Mouse (Mus musculus) testis, adult 2 months (tissue): ENCODE results near the gene Nckap1l. TPM values are rescaled to one million over a fixed set of nuclear protein-coding genes. Genes with fewer than 3 reads are reported as not detected.
"Not testable (repeated sequence)": the region's sequence is repeated elsewhere in the genome, so short reads cannot be mapped to it uniquely, and the experiment has no call there.

Experiments
- H3K27ac ChIP-seq: fragments of 200-500 bp; 2 replicates; pipeline ENCODE4 v1.5.1; 2012; ENCODE audit warnings: low read depth, low read length; ENCODE audit not compliant: control insufficient read depth, insufficient read depth
- H3K27me3 ChIP-seq: fragments of 200-500 bp; 2 replicates; pipeline ENCODE4 v1.6.1; 2012; ENCODE audit warnings: mild to moderate bottlenecking, low read length, moderate library complexity; ENCODE audit not compliant: control insufficient read depth, insufficient read depth
- H3K36me3 ChIP-seq: fragments of 200-500 bp; 2 replicates; pipeline ENCODE4 v1.6.1; 2012; ENCODE audit warnings: mild to moderate bottlenecking, low read length; ENCODE audit not compliant: control insufficient read depth, insufficient read depth
- H3K4me1 ChIP-seq: fragments of 200-500 bp; 2 replicates; pipeline ENCODE4 v1.6.1; 2012; ENCODE audit warnings: low read length; ENCODE audit not compliant: control insufficient read depth, insufficient read depth
- H3K4me3 ChIP-seq: fragments of 200-500 bp; 2 replicates; pipeline ENCODE4 v1.5.1; 2012; ENCODE audit warnings: low read depth, mild to moderate bottlenecking, low read length, moderate library complexity, mixed read lengths; ENCODE audit not compliant: control insufficient read depth
- CTCF ChIP-seq: fragments of 200-500 bp; IDR thresholded peaks from 2 replicates; pipeline ENCODE4 v1.5.1; 2012; ENCODE audit warnings: low read depth, mild to moderate bottlenecking, inconsistent platforms, low read length, moderate library complexity; ENCODE audit not compliant: control insufficient read depth, insufficient read depth, insufficient replicate concordance
- POLR2A ChIP-seq: fragments of 200-500 bp; IDR thresholded peaks from 2 replicates; pipeline ENCODE4 v1.6.1; 2012; ENCODE audit warnings: low read depth, mild to moderate bottlenecking, inconsistent platforms, low read length, moderate library complexity; ENCODE audit not compliant: control insufficient read depth
- polyA plus RNA-seq: library from polyadenylated mRNA; depleted of rRNA; stranded (reverse); fragments of >200 nt; gene quantifications from 2 replicates; pipeline ENCODE4 v1.2.3, GENCODE M21; 2012; rRNA removed

The Nckap1l gene
- 58.5 and 61.5 TPM in 2 replicates for polyA plus RNA-seq

DNA sequence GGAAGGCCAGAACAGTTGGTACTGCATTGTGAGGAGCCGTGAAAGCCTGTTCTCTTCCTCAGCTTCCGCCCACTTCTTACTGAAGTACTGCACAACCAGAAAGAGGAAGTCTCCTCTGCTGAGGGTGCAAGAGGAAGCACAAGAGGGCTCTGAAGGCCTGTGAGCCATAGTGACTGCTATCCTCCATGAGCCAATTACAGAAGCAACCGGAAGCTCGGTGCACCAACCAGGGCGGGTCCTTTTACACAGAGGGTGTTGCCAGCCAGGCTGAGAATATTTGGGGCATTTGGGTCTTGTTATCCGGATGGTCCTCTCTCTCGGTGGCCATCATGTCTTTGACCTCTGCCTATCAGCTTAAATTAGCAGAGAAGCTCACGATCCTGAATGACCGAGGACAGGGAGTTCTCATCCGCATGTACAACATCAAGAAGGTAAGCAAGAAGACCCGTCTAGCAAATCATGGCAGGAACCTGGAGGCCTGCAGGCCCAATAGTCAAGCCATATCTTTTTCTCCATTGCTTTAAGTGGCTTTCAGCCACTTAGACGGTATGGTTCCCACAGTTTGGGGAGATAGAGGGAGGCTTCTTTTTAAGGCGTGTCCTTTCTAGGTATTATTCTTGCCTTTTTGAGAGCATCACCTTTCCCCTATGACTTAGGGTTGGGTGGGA, at the start of gene Nckap1l:
Gene Nckap1l (plus strand): TSS at position 244 of the 668 bp plus-strand sequence.
- H3K4me1 ChIP-seq, result no peaks in the 10 kb centered on the region
- no peaks in the 10 kb centered on the region for H3K27me3 ChIP-seq
- no peak within 1 kb of the TSS for H3K4me3 ChIP-seq
- TF ChIP-seq POLR2A, result no peak
- TF ChIP-seq CTCF, result no peak
- no peak within 1 kb of the TSS for H3K27ac ChIP-seq
- no peaks in the 10 kb centered on the region for H3K36me3 ChIP-seq

DNA sequence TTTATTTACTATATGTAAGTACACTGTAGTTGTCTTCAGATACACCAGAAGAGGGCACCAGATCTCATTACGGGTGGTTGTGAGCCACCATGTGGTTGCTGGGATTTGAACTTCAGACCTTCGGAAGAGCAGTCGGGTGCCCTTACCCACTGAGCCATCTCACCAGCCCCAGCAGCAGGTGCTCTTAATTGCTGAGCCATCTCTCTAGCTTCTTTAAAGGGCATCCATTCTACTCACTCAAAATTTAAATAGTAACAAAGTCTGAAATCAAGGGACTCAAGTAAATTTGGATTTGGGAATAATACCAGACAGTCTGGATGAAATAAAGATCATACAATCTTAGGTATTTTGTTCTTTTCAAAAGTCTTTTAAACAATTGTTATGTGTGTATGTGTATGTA, 48.0 kb upstream of the Nckap1l start:
- H3K36me3 ChIP-seq, H3K4me1 ChIP-seq, H3K27me3 ChIP-seq, H3K4me3 ChIP-seq, H3K27ac ChIP-seq: not testable (repeated sequence)

DNA sequence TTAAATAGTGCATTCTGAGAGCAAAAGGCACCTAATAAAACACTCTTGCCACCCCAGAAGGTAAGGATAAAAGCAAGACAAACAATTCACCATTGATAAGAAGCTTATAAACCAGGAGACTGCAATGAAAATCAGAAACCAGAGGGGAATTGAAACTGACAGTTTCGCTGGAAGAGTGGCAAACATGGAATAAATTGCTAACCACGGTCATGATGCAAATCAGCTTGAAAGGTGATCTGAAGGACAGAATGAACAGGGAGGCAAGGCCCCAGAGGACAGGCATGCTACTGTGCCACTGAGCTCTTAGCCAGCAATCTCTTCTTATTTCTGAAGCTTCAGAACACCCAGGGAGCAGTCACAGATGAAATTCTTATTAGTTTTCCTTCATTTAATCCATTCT, 26.6 kb upstream of the Nckap1l start:
- Histone ChIP-seq H3K27me3 (no peaks in the 10 kb centered on the region), H3K4me3 (peak overlapping the region; percentile 47; the same call in 1 of the 2 replicates), H3K27ac (no peak overlapping the region), H3K4me1 (no peaks in the 10 kb centered on the region), H3K36me3 (no peaks in the 10 kb centered on the region)
- TF ChIP-seq CTCF (no peak), POLR2A (no peak)

DNA sequence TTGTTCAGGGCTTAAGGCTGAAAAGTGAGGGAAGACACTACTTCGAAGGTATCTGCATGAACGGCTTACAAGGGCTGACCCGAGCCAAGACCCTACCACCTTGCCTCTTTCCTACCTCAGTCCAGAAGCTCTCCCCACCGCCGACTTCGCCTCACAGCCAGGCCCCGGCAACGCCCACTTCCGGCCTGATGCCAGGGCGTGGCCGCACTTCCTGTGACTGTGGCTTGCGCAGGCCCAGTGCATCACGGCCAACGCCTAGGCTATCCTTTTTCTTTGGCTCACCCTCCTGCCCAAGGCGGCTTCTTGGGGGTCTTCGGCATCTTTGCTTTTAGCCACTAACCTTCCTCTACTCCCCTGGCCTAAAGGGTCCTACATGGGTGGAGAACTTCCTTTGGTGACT, 23.4 kb upstream of the Nckap1l start, which contains the start of gene Gtsf1:
Gene Gtsf1 (minus strand): TSS at position 230 of the 400 bp plus-strand sequence.
- H3K4me3 ChIP-seq, result peak within 1 kb of the TSS; percentile 95
- H3K27ac ChIP-seq, result peak within 1 kb of the TSS; percentile 98
- no peaks in the 10 kb centered on the region for H3K27me3 ChIP-seq
- peak; percentile 99 for TF ChIP-seq POLR2A
- no peak for TF ChIP-seq CTCF
- H3K36me3 ChIP-seq, result no peaks in the 10 kb centered on the region
- H3K4me1 ChIP-seq, result no peaks in the 10 kb centered on the region

DNA sequence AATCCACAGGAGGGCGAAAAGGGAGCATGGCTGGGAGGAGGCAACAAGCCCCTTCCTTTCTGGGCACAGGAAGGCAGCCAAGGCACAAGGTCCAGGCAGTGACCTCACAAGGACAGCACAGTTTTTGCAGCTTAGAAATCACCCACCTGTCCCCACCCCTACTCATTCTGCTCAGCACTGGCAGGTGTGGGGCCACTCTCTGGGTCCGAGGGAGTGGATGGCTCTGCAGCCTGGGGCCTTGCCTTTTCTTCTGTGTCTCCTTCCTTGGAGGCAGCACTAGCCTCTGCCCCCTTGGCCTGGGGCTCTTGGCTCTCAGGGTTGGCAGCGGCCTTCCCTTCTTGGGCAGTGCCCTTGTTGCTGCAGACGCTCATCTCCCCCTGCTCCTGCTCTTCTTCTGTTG, 7.6 kb upstream of the Nckap1l start:
- TF ChIP-seq POLR2A, result peak; percentile 21; the same call in 1 of the 2 replicates
- H3K4me3 ChIP-seq, result peak overlapping the region; percentile 84
- not testable (repeated sequence) for H3K4me1 ChIP-seq, H3K27me3 ChIP-seq, H3K36me3 ChIP-seq, H3K27ac ChIP-seq

DNA sequence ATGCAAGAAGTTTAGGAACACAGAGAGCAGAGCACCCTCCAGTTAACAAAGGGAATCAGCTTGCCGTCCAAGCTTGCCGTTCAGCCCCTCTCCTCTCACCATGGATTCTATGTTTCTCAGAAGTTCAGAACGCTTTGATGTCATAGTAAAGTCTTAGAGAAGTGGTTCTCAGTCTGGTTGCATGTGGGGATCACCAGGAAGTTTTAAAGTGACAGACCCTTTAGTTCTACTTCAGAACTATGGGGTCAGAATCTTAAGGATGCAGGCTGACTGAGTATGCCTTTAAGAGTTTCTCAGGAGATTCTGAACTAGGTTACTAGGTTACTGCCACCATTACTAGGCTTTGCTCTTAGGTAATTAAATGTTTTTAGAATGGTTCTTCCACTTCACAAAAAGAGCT, 5.2 kb upstream of the Nckap1l start, which contains the start of gene Gtsf2:
Gene Gtsf2 (minus strand): TSS at position 101 of the 400 bp plus-strand sequence.
- H3K4me3 ChIP-seq, result peak within 1 kb of the TSS; percentile 81
- no peaks in the 10 kb centered on the region for H3K4me1 ChIP-seq
- peak; percentile 54; the same call in 1 of the 2 replicates for TF ChIP-seq POLR2A
- no peak for TF ChIP-seq CTCF
- no peaks in the 10 kb centered on the region for H3K27me3 ChIP-seq
- no peaks in the 10 kb centered on the region for H3K36me3 ChIP-seq
- H3K27ac ChIP-seq, result no peak within 1 kb of the TSS

DNA sequence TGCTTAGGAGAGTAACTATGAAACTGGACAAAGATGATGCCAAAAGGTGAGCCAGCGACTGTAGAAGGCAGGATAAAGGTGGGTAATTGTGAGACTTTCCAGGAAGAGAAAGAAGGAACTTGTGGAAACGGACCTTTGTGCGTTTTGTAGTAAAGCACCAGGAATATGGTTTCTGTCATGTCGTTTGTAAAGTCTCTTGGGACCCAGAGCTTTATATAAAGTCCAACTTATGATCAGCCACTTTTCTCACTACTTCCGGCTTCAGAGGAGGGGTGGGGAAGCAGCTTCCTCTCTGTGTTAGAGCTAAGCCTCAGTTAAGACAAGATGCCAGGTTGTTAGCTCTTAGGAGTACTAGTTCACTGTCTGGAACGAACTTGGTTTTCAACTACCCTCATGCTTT, 855 bp downstream of the Nckap1l start:
- H3K4me3 ChIP-seq, result no peak overlapping the region
- H3K4me1 ChIP-seq, result no peaks in the 10 kb centered on the region
- TF ChIP-seq CTCF, result no peak
- TF ChIP-seq POLR2A, result no peak
- no peak overlapping the region for H3K27ac ChIP-seq
- H3K27me3 ChIP-seq, result no peaks in the 10 kb centered on the region
- no peaks in the 10 kb centered on the region for H3K36me3 ChIP-seq

DNA sequence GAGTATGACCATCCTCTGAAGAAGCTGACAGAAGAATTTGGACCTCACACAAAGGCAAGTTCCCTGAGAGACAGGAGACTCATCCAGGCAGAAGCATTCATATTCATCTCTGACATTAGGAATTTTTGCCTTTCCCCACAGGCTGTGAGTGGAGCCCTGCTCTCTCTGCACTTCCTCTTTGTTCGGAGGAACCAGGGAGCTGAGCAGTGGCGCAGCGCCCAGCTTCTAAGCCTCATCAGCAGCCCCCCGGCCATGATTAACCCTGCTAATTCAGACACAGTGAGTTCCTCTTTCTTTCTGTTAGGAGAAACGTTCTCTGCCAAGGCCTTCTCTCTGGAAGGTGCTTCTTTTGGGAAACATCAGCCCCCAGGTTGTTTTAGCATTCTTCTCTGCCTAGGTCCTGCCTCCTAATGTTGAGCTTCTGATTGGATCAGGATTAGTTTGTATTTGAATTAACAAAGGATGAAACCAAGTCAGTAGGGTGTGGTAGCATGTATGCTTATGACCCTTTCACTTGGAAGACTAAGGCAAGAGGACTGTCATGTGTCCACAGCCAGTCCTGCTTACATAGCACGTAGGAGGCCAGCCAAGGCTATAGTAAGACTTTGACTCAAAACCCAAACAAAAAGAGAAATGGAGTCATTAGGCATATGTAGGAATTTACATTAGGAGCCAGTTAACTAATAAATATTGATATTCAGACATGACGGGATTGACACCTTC, 9.1 kb downstream of the Nckap1l start:
- no peaks in the 10 kb centered on the region for H3K27me3 ChIP-seq
- no peak overlapping the region for H3K27ac ChIP-seq
- H3K4me3 ChIP-seq, result no peak overlapping the region
- no peaks in the 10 kb centered on the region for H3K4me1 ChIP-seq
- H3K36me3 ChIP-seq, result no peaks in the 10 kb centered on the region
- TF ChIP-seq CTCF (no peak), POLR2A (no peak)
